Mouse (Mus musculus) heart, adult 2 months (tissue): ENCODE data around the gene Mxi1.

Experiments used
- CTCF ChIP-seq: fragments of 200-600 bp; IDR thresholded peaks from 2 replicates; pipeline ENCODE4 v1.8.1; 2022; ENCODE audit warnings: antibody characterized with exemption, mild to moderate bottlenecking, moderate library complexity
- EP300 ChIP-seq: fragments of 200-500 bp; IDR thresholded peaks from 2 replicates; pipeline ENCODE4 v1.6.1; 2011; ENCODE audit warnings: low read depth, low read length, control low read depth; ENCODE audit not compliant: insufficient read depth
- POLR2A ChIP-seq: fragments of 200-500 bp; IDR thresholded peaks from 2 replicates; pipeline ENCODE4 v1.6.1; 2011; ENCODE audit warnings: mild to moderate bottlenecking, low read depth, low read length, control low read depth; ENCODE audit not compliant: insufficient read depth

DNA sequence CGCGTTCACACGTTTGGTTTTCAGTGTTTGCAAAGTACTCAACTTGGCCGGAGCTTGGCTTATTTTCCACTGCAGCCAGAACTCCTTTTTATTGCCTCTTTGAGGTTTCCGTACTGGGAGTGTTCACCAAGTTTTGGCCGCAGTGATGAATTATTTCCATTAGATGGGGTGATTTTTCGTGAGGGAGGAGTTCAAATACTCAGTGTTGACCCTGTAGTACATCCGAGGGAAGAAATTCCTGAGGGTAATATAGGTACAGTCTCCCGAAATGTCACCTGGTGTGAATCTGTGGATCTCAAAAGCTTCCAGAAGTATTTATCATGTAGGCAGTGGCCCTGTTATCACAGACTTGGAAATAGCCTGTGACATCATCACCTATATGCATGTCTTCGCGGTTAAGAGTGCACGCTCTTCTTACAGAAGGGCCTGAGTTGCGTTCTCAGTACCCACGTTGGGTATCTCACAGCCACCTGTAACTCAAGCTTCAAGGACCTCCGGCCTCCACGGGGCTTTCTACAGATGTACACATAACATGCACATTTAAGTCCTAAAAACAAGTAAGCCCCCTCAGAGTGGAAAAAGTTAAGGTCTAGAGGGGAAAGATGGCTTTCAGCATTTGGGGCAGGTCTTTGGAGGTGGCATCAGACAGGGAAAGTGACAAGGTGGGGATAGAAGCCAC is 4.4 kb downstream of the Mxi1 start:
- TF ChIP-seq CTCF (no peak), POLR2A (no peak), EP300 (no peak)
